Mouse (Mus musculus): ENCODE results near the gene Vangl1. TPM values are rescaled to one million over a fixed set of nuclear protein-coding genes. Genes with fewer than 3 reads are reported as not detected.

Gene Vangl1
- total RNA-seq, 2 experiments from 2014 or later: 37.6 to 41.7 TPM

Other genes starting within 250 kb of the Vangl1 start
- gene Nhlh2, start 194.6 kb downstream of the Vangl1 start, total RNA-seq (2021): under 1 TPM in 1 of 2 experiments, not detected in 1; 0.31 TPM
- 10 to 100 TPM; 10.1 to 22.1 TPM for gene Casq2, start 118.3 kb downstream of the Vangl1 start, total RNA-seq (2021)

Measured in adrenal gland, postnatal 4 days (tissue).